Mouse (Mus musculus) megakaryocyte, embryonic 14.5 days (primary cell): ENCODE results near the gene Brd7.

ENCODE experiments used
- FLI1 ChIP-seq: IDR thresholded peaks from 2 replicates; pipeline ENCODE4 v1.6.1; 2012; ENCODE audit warnings: low read length, inconsistent platforms, mixed read lengths
- GATA1 ChIP-seq: IDR thresholded peaks from 3 replicates; pipeline ENCODE4 v1.6.1; 2012; ENCODE audit warnings: mixed read lengths, low read length, inconsistent platforms, borderline replicate concordance

GRCm38 (mm10) chr8:88376836-88377582 is 15.0 kb upstream of the Brd7 start:
- TF ChIP-seq FLI1 (no peak), GATA1 (no peak)
